Mouse (Mus musculus) gastrocnemius, postnatal 14 days (tissue): ENCODE measurements around the gene Adarb2. TPM values are rescaled to one million over a fixed set of nuclear protein-coding genes. Genes with fewer than 3 reads are reported as not detected.
"Not testable (repeated sequence)": the region's sequence is repeated elsewhere in the genome, so short reads cannot be mapped to it uniquely, and the experiment has no call there.

Experiments
- DNase-seq: peaks from one replicate; pipeline ENCODE4 v3.0.0; 2021; ENCODE audit warnings: mixed read lengths
- intact Hi-C: fragments of 180-260 bp; cut with DNase I; formaldehyde crosslinking; loops from one replicate; pipeline ENCODE4 v1.15.1; 2025; ENCODE audit warnings: low total_unique reads
- total RNA-seq, 2 experiments: library from RNA; stranded (reverse); gene quantifications; 2 replicates each; pipeline ENCODE4 v1.2.3; 2021

The Adarb2 gene
- total RNA-seq, 2 experiments from 2014 or later, result 0.06 to 0.07 TPM

DNA sequence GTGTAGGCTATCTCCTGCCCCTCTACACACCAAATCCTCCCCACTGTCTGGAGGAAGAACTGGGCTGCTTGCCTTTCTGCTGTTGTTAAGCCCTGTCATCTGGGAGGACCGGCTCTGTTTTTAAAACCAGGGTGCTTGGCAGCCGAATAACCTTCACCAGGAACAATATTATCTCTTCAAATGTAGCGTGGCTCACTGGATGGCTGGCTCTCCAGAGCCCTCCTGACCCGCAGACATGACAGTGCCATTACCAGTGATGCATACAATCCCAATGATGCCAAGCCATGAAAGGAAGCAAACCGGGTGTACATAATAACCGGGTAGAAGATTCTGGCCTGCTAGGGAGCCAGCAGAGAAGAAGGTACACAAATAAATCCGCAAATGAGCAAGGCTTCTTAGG, 360.5 kb downstream of the Adarb2 start:
- intact Hi-C loops, result no loop called here

DNA sequence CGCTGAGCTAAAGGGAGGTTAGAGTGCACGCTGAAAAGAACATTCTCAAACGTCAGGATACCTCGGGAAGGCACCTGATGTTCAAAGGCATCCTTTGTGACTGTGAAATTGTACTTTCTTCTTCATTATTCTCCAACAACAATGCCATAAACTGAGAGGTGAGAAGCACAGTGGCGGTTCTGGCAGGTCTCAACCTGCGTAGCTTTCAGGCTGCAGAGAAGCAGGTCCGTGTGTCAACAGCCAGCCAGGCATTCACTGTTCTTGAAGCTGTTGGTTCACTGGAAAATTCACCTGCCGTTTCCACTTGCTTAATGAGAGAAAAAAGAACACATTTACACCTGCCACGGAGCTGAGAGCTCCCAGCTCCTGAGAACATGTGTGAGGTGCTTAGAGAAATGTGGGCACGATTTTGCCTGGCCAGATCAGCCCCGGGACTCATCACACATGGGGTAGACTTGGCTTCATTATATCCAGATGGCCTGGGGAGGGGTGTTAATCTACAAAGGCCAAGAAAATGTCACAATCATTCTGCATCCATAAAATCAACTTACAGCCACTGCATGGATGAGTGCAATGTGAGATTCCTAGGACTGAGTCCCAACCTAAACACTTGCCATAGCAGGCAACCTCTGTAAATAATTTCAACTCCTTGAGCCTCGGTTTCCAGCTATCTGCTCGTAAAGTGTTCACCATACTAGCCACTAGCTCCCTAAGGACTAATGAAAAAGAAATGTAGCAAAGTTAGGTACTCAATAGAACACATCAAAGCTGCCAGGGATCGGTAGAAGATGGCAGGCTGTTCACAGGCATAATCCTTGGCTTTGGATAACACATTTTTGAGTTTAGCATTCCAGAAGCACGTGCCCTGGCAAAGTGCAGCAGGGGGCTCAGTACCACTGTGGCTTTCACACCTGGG, 364.7 kb downstream of the Adarb2 start:
- intact Hi-C loops, result no loop called here
- DNase-seq, result no peak

More for the DNA sequence above, 360.5 kb downstream of the Adarb2 start:
- DNase-seq, result no peak

DNA sequence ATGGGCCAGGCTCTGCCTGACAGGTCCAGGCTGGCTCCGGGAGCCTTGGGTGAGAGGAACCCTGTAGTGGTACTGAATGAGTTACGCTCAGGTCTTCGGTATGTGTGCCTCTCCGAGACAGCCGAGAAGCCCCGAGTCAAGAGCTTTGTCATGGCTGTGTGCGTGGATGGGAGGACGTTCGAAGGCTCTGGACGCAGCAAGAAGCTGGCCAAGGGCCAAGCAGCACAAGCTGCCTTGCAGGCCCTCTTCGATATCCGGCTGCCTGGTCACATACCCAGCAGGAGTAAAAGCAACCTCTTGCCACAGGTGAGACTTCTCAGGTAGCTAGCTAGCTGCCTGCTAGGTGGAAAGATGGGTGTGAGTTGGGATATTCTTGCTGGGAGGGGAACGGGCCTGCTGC, 367.6 kb downstream of the Adarb2 start:
- intact Hi-C loops, result no loop called here
- DNase-seq, result no peak

GRCm38 (mm10) chr13:8573908-8574307, 371.2 kb downstream of the Adarb2 start:
- DNase-seq, result no peak
- intact Hi-C loops, result no loop called here

GRCm38 (mm10) chr13:8584257-8585005, 381.8 kb downstream of the Adarb2 start:
- intact Hi-C loops, result no loop called here
- no peak for DNase-seq

GRCm38 (mm10) chr13:8587447-8587846, 384.8 kb downstream of the Adarb2 start:
- DNase-seq, result no peak
- intact Hi-C loops, result no loop called here

DNA sequence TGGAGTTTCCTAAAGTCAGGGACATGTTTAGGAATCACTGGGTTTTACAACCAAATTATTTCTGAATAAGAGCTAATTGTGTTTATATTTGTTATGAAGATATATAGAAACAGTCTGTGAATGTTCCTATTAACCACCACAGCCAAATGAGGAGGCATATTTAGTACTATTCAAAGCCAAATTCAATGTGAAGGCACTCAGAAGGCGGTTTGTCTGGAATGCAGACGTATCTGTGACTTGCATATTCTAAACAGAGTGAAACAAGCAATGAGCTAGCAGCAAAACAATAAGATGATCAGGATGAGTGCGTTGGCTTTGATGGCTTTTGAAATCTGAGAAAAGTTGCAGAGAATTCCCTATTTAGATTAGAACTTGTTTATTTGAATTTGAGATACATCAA, 387.8 kb downstream of the Adarb2 start:
- intact Hi-C loops, result no loop called here
- no peak for DNase-seq

DNA sequence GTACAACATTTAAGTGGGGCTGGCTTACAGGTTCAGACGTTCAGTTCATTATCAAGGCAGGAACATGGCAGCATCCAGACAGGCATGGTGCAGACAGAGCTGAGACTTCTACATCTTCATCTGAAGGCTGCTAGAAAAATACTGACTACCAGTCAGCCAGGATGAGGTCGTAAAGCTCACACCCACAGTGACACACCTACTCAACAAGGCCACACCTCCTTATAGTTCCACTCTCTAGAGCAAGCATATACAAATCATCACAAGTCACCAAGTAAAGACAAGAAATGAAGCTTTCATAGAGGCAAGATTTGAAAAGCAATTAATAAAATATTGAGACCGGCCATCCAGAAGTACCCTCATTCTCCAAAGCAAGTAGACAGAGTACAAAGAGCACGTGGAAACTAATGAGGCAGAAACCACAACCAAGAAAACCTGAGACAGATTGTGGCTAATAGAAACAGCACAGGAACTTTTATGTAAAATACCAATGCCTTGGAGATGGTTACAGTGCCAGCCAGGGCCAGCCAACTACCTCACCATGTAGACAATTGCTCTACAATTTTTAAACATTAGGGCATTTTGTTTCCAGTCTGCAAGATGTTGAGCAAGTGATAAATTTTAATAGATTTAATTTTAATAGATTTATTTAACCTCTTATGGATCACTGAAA, 394.4 kb downstream of the Adarb2 start:
- intact Hi-C loops, result no loop called here

DNA sequence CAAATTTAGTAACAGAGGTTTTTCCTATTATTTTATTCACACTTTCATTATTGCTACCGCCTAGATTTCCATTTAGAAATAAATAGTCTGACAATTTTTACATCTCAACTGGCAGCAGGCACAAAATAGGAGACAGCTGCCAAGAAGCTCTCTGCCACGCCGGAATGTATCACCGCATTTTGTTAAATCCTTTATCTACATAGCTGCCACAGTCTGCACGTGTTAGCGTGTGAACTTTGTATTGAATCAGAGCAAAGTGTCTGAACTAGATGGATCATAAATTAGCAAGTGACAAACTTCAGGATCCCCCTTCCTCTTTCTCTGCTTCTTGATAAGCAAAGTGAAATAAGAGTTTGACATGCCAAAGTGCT, 395.0 kb downstream of the Adarb2 start:
- intact Hi-C loops, result no loop called here
- DNase-seq, result no peak

More for the DNA sequence above, 394.4 kb downstream of the Adarb2 start:
- no peak for DNase-seq

GRCm38 (mm10) chr13:8605645-8606044, 403.0 kb downstream of the Adarb2 start:
- intact Hi-C loops, result no loop called here
- DNase-seq, result no peak

GRCm38 (mm10) chr13:8608040-8608439, 405.4 kb downstream of the Adarb2 start:
- intact Hi-C loops, result no loop called here
- no peak for DNase-seq

- intact Hi-C loops, DNase-seq: not testable (repeated sequence)
Observed at GRCm38 (mm10) chr13:8608918-8609317, 406.3 kb downstream of the Adarb2 start.

- intact Hi-C loops, result no loop called here
- DNase-seq, result no peak
Observed at GRCm38 (mm10) chr13:8610956-8611355, 408.3 kb downstream of the Adarb2 start.

DNA sequence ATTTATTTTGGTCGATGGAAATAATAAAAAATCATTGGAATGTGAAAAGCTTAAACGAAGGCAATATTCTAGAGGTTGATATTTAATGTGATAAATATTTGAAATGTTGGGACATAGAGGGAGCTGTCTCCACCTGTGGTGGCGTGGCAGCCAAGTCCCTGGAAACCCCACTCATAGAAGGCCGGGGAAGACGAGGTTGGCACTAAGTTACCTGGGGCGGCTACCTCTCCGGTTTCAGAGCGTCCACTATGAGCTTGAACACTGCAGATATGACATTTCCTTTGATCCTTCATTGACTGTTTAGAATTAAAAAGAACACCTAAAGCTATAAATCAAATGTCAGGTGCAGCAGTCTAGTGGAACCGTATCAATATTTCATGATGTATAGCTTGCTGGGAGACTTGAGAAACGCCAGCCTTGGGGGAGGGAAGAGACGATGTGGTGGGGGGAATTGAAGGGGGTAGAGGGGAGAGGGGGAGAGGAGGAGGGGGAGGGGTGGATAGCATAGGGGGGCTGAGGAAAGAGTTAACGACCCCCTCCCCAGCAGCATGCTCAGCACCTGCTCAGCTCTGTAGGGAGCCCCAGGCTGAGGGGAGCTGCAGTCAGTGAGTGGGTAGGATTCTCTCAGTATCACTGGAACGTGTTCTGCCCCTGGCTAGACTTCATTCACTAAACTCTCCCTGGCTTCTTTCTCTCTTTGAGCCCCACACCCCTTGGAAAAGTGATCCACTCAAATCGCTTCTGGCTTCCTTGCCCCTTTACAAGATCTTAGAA, 410.1 kb downstream of the Adarb2 start:
- no peak for DNase-seq
- intact Hi-C loops, result no loop called here

- no peak for DNase-seq
- intact Hi-C loops, result no loop called here
Observed at GRCm38 (mm10) chr13:8616685-8617084, 414.0 kb downstream of the Adarb2 start.

- DNase-seq, result no peak
- intact Hi-C loops, result no loop called here
Observed at GRCm38 (mm10) chr13:8622263-8622662, 419.6 kb downstream of the Adarb2 start.

- intact Hi-C loops, result no loop called here
Observed at GRCm38 (mm10) chr13:8629565-8629964, 426.9 kb downstream of the Adarb2 start.

GRCm38 (mm10) chr13:8631618-8632017, 429.0 kb downstream of the Adarb2 start:
- intact Hi-C loops, result no loop called here
- DNase-seq, result no peak

More at GRCm38 (mm10) chr13:8629565-8629964, 426.9 kb downstream of the Adarb2 start:
- DNase-seq, result no peak

GRCm38 (mm10) chr13:8632072-8632471, 429.4 kb downstream of the Adarb2 start:
- intact Hi-C loops, result no loop called here
- no peak for DNase-seq
